Mouse (Mus musculus) CD4-positive helper T cell, adult 2 months (primary cell): ENCODE data around the gene Fbxl16.

ENCODE experiments used
- DNase-seq: peaks from one replicate; pipeline ENCODE4 v3.0.0-alpha.2; 2012; ENCODE audit warnings: low read depth, missing footprints, low spot score

The Fbxl16 gene

DNA sequence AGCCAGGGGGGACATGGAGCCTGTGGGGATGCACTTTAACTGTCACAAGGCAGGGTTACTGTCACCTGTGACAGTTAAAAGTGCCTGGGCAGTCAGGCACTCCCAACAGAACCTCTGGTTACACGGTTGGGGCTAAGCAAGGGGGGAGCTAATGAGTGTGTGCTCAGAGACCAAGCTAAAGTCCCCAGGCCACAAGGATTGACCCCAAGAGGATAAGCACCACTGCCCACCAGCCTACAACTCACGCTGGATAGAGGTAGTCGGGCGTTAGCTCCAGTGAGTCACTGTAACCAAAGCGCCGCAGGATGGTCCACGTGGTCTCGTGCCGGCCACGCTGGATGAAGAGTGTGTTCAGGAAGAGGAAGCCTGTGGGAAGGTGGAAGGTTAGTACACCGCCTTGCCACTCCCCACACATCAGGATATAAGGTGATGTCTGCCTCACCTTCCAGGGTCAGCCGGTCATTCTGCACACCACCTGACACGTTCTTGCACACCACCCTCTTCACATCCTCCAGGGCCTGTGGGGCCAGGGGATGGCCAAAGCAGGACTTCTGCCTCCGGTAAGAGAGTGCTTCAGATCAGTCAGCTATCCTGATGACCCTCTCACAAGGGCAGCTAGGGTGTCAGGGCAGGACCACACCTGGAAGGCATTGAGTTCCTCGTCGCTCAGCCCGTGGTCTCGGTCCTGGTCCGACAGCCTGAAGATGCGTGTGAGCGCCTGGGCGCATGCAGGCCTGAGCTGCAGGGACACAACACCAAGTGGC lies 32.4 kb downstream of the Fbxl16 start, which contains the start of gene Gm20683:
Gene Gm20683, minus strand, starts transcription at position 647 of the 764 bp plus-strand sequence.
- DNase-seq = no peak

DNA sequence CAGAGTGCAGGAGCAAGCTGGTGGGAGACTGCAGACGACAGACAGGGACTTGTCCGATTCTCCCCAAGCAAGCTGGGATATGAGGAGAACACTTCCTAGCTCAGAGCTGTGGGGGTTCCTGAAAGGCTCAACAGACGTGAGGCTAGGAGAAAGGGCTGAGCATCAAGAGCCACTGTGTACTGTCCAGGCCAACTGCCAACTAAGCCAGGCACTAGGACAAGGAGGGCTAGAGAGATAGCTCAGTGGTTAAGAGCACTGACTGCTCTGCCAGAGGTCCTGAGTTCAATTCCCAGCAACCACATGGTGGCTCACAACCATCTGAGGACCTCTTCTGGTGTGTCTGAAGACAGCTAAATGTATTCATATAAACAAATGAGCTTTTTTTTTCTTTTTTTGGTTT lies 33.6 kb downstream of the Fbxl16 start:
- DNase-seq = no peak

DNA sequence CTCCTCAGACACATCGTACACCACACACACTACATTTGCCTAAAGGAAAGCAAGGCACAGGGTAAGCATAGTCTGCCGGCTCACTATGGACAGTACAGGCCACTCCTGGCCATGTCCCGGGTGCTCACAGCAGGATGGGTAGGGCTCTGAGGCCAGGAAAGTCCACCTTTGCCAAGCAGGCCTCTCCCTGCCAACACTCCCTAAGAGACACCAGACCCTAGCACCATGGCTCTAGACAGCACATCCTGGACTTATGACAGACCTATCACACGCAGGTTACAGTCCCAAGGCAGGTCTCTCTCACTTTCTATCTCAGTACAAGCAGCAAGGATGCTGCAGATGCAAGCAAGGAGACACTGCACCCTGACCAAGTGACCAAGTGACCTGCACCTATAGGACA lies 34.2 kb downstream of the Fbxl16 start:
- no peak for DNase-seq

DNA sequence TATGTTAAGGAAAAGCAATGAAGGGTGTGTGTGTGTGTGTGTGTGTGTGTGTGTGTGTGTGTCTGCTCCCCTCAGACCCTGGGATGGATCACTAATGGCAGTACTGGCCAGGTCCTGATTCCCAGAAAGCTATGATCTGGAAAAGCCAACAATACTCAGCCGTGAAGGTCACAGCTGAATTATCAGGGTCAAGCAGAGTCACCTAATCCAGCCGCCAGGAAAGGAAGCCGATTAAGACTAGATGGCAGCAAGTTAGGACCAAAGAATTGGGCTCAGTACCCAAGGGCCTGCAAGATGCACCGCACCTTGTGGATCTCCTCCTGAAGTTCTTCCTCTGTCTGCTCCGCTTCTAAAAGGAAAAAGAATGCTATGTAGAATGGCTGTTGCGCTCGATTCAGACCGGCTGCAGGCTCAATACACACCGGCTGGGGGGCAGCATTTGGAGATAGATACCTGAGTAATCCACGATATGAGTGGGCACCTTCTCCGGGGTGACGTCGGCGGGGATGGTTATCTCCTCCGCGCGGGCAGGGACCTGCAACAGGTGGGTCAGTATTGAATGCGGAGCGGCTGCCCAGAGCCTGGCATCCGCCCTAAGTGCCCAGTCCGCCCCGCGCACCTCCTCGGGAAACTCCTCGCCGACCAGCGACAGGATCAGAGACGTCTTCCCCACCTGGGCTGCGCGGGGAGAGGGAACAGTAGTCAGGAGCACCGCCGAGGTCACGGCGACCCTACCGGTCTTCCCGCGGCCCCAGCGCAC lies 34.9 kb downstream of the Fbxl16 start:
- no peak for DNase-seq

DNA sequence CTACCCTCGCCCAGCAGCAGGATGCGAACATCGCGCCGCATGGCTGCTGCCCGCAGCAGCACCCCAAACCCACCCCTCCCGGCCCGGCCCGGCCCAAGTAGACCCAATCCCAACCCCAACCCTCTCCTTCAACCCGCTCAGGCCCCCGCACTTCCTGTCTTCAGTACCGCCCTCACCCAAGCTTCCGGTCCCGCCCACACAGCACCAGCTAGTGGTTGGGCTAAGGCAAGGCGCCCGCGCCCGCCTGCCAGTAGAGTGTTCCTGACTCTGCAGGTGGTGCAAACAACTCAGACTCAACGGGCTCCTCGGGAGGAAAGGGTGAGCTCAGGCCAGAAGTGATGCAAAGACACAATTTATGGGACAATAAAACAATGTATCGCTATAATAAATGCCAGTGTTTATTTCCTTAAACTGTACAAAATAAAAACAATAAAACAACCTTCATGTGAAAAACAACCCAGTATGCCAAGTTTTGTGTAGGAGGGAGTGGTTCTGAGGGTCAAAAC lies 35.6 kb downstream of the Fbxl16 start, which contains the start of gene Rhot2:
Gene Rhot2, minus strand, starts transcription at position 456 of the 506 bp plus-strand sequence.
- peak; percentile 96 for DNase-seq

DNA sequence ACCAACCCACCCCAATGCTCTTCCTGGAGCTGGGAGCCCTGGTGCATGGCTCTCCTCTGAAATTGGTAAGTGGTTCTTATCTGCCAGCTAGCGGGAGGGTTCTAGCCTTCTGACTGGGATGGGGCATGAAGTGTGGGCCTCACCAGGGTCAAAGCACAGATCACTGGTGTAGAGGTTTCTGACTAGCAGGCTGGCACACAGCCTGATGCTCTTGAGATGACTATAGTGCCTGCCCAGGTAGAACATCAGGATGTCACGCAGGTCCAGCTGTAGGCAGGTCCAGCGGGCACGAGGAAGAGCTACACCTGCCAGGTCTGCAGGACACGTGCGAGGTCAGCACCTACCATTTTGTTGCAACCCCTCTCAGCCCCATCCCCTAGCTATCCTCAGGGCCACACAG lies 51.3 kb downstream of the Fbxl16 start:
- no peak for DNase-seq

DNA sequence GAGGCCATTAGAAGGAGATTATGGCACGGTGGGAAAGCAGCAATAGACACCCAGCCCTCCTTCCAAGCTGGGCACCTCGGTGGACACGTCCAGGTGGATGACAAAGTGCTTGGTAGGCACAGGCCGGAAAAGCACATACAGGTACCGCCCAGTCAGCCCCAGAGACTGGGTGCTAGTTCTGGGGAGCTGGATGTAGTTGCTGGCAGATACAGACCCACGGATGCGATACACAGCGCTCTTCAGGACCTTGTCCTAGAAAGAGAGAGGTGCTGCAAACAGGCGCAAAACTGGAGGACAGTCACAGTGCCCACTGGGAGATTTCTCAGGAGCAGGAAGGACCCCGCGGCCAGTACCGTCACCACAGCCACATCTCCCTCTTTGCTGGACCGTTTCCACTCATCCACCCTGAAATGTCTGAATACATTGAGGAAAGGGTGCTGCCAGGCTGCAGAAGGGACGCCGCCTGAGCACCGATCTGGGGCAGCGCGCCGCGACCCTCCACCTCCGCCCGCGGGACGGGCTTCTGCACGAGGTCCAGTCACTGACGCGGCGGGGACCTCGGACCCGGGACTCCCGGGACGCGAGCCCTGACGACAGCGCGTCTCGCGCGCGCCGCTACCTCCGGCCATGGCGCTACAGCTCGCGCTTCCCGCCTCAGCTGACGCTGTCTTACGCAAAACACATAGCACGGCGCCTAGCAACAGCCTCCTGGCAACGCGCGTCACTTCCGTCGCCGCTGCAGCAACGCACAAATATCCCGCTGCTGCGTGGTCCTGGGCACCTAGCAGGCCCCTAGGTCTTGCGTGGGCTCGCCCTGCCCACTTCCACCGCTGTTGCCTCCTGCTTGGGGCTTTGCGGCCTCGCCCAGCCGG lies 52.2 kb downstream of the Fbxl16 start, which contains the start of gene Wdr90:
Gene Wdr90, minus strand, starts transcription at position 670 of the 872 bp plus-strand sequence.
- DNase-seq = peak; percentile 96

DNA sequence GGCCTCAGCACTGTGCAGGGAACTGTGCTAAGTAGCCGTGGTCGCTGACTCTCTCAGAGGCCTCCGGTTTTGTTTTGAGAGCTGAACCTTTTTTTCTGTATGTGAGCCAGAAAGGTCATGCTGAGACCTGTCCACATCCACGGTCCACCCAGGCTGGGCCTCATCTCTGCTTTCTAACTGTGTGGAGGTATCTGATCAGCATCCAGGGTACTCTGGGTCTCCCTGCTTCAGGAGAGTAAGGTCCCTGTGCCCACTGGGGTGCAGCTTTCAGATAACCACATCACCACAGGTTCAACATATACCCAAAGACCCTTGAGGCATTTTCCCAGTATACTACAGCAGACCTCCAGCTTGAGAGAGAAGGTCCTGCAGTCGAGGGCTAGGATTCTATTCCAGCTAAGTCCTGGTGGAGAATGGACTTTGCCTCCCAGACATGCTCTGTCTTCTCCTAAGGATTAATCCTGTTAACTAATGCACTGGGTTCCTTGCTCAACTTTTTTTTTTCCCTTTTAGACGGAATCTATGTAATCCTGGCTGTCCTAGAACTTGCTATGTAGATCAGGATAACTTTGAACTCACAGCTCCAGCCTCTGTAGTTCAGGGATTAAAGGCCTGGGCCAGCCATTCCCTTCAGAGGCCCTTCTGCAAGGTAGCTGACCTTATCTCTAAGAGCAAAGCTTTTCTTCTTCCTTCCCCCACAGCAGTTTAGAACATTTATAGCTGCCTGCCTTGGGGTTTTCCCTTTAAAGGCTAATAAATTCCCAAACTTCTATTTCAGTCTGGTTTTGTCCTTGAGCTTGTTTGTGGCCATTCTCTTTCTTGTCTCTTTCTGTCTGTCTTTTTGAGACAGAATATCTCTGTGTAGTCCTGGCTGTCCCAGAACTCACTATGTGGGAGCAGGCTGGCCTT lies 53.1 kb downstream of the Fbxl16 start:
- DNase-seq = no peak

DNA sequence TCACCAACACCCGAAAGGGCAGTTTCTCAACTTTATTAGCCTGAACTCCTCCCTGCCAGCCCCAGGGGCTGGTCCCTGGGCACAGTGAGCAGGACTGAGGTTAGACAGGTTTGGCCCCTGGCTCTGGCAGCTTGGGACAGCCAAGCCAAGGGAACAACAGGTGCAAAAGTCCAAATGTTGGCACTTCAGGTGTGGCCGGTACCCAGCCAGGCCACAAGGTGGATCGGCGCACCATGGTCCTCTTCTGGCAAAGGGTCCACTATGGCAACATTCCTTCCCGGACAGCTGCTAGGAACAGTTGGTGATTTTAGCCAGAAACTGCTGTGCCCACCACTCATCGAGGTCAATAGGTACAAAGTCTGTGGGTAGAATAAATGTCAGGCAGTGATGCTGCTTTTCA lies 54.8 kb downstream of the Fbxl16 start:
- no peak for DNase-seq

DNA sequence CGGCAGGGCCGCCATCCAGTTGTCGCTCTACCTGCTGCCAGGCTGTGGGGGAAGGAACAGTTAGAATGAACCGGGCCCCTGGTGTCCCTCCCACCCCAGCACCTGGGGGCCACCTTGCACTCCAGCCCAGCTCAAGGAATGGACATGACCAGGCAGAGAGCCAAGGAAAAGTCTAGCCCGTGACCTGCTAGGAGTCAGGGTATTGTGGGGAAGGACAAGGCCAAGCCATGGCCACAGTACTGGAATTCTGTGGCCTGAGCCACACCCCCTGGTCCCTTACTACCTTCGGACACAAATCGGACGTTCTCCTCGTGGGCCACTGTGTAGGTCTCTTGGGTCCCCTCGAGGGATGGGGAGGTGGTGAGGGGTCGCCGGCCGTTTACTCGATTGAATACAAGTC lies 55.4 kb downstream of the Fbxl16 start:
- no peak for DNase-seq

DNA sequence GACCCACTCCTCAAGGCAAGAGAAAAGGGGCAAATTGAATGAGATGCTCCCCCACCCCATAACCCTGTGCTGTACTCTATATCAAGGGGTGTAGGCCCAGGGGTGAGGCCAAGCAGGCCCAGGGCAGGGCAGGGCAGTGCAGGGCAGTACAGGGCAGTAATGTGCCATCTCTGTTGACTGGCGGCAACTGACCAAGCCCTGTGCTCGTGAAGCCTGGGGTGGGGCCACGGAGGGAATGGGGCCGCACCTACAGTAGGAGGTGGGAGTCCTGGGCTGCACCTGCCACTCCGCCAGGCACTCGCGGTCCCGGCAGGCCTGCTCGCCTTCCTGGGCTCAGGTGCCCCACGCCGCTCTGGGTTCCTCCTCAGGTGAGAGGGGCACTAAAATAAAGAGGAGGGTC lies 56.4 kb downstream of the Fbxl16 start:
- DNase-seq = no peak

DNA sequence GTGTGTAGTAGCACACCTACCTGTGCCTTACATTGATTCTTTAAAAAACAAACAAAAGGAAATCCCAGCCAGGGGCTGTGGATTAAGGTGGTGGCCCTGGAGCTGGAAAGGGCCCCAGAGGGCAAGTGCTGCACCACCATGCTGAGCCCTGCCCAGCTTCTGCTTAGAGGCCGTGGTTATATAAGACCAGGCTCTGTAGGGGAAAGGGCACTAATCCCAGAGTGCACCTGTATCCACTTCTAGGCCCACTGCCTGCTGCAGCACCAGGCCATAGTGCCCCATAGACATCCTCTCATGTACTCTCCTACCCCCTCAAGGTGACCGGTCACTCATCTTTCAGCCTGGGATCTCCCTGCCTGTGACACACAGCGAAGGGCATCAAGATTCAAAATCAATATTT lies 57.3 kb downstream of the Fbxl16 start:
- no peak for DNase-seq

DNA sequence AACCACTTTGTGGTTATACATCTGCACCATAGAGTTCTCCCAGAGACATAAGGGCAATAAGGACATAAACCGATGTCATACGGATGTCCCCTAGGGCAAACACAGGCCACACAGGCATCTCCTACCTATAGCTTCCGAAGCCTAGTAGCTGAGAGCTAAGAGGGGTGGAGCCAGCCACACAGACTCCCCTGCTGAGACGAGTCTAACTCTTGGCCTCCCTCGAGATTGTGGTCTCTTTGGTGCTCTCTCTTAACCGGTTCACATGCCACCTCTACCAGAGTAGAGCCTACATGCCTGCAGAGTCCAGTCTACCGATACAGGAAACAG lies 58.6 kb downstream of the Fbxl16 start:
- DNase-seq = peak; percentile 45

DNA sequence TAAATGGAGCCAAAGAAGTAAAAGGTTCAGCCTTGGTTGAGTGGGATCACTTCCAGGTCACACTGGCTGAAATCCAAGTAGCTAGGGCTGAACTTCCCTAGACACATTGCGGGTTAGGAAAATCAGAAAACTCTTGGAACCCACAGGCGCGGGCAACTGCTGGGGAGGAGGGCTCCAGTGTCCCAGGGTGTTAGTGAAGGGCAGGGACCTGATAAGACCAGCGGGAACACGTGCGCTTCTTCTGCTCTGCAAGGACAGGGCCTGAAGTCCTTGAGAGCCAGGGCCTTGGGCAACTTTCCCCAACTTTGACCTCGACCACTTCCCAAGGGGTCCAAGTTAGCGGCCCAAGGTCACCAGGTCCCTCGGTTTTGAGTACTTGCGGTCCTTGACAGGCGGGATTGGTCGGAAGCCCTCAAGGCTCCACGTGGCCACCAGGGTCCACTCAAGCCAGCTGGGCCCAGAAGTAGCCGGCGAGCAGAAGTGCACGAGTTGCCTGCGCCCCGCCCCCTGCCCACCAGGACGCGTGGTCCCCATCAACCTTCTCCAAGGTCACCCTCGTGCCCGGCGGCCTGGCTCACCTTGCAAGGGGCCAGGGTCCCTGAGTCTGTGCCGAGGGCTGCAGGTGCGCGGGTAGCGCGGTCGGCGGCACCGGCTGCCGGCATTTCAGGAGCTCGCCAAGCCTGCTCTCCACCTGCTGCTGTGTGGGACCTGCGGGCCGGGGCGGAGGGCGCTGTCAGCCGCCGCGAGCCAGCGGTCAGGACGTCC lies 59.1 kb downstream of the Fbxl16 start:
- no peak for DNase-seq

DNA sequence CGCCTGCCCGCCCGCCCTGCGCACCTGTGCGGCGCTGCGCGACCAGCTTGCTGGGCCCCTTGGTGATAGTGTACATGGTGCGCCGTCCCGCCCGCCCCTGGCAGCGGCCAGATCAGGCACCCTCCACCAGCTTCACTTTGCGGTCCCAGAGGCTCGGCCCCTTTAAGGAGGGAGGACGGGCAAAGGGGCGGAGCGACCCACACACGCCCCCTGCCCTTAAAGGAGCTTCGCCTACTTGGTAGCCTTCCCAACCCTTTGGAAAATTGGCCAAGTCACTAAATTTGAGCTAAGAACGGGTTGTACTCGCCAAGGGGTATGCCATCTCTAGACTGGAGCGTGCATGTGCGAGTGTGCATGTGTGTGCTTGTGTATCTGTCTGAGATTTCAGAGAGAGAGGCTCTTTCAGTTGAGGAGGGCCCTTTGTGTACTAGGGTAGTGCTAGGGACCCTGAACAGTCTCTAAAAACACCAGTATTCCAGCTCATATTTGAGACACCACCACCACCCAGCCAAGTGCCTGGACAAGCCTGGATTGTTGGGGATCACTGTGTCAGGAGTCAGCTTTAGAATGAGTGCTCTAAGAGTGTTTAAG lies 59.8 kb downstream of the Fbxl16 start, which contains the start of gene Mcrip2:
Gene Mcrip2, minus strand, starts transcription at position 164 of the 591 bp plus-strand sequence.
- DNase-seq = peak; percentile 70

DNA sequence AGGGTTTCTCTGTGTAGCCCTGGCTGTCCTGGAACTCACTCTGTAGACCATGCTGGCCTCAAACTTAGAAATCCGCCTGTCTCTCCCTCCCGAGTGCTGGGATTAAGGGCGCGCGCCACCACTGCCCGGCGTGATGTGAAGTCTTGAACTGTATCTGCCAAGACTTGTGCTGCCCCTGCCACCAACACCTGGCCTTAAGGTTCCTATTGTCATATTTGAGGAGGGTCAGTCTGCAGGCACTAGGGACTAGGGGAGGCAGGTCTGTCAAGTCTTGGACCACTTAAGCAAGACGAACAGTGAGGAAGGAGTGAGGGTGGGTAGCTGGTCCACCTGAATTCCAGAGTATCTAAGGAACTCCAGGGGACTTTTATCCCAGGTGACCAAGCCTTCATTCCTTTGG lies 60.6 kb downstream of the Fbxl16 start:
- DNase-seq = no peak

DNA sequence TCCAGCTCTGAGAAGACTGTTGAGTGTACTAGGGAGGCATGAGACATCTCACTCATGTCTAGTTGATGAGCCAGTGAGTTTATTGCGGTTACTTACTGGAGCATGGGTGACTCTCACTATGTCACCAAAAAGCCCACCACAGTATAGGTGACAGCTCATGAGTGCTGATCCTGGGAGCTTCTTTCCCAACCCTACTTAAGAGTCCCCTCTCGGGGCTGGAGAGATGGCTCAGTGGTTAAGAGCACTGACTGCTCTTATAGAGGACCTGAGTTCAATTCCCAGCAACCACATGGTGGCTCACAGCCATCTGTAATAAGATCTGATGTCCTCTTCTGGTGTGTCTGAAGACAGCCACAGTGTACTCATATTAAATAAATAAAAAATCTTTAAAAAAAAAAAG lies 61.1 kb downstream of the Fbxl16 start:
- DNase-seq = no peak
